22 mouse cellular contexts compared by ENCODE assay signal in the genomic region with DNA sequence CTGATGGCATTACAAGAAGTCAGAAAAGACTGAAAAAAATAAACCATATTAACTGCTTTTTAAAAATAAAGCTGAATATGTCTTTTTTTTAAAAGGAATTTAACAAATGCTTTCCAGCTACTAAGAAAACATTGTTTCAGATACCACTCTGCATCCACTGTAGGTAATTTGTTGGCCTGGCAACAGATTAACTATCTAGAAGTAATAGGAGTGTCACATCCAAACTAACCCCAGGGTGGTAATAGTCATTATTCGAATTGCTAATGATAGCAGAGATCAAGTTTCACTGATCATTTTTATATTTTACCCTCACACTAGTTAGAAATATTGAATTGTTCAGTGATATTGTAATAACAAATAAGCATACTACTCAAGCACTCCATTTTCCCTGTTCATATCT.
A peak's percentile ranks its signal among the peaks of the same experiment; 100 is the strongest.
DNase-seq lines count a peak whose midpoint lies in the region; ATAC-seq and TF ChIP-seq lines count a peak whose summit lies in the region.
"Had no signal": no experiment of that assay in that cellular context is flagged by ENCODE, and none has a peak within 500 bp of the region (broad histone marks: within the 10 kb centered on the region; RNA-seq: fewer than 3 reads in every experiment).

No protein-coding gene starts in this region.

- H3K9me3 ChIP-seq in hindbrain, embryonic 13.5 days = no peaks in the 10 kb centered on the region
- no peaks in the 10 kb centered on the region for H3K9me3 ChIP-seq in hindbrain, postnatal 0 days (ENCODE audit: low read length)
- H3K9me3 ChIP-seq in hindbrain, embryonic 14.5 days (ENCODE audit: control insufficient read depth, low read length) = no peaks in the 10 kb centered on the region
- no peaks in the 10 kb centered on the region for H3K9me3 ChIP-seq in hindbrain, embryonic 11.5 days (ENCODE audit: control insufficient read depth, low read length)
- no peaks in the 10 kb centered on the region for H3K9me3 ChIP-seq in midbrain, postnatal 0 days (ENCODE audit: low read length)
- H3K9me3 ChIP-seq in midbrain, embryonic 15.5 days = no peaks in the 10 kb centered on the region
- H3K9me3 ChIP-seq in neural tube, embryonic 14.5 days (ENCODE audit: control insufficient read depth, low read length) = no peaks in the 10 kb centered on the region
- no peaks in the 10 kb centered on the region for H3K9me3 ChIP-seq in neural tube, embryonic 15.5 days (replicated peaks)

- H3K9ac ChIP-seq in hindbrain, embryonic 13.5 days = no peak overlapping the region
- H3K9ac ChIP-seq in hindbrain, postnatal 0 days (replicated peaks; ENCODE audit: low read length) = no peak overlapping the region
- H3K9ac ChIP-seq in hindbrain, embryonic 14.5 days = no peak overlapping the region
- H3K9ac ChIP-seq in hindbrain, embryonic 11.5 days (ENCODE audit: low read depth, low read length) = no peak overlapping the region
- no peak overlapping the region for H3K9ac ChIP-seq in midbrain, postnatal 0 days (replicated peaks; ENCODE audit: low read length, poor library complexity, severe bottlenecking)
- no peak overlapping the region for H3K9ac ChIP-seq in midbrain, embryonic 15.5 days
- no peak overlapping the region for H3K9ac ChIP-seq in neural tube, embryonic 14.5 days (replicated peaks; ENCODE audit: low read depth, low read length)
- H3K9ac ChIP-seq in neural tube, embryonic 15.5 days (replicated peaks) = no peak overlapping the region

- H3K4me1 ChIP-seq in hindbrain, embryonic 13.5 days (replicated peaks) = 0 out of 2 replicates have a peak, but pooled peaks cover 3% of the 10 kb centered on the region
- H3K4me1 ChIP-seq in hindbrain, postnatal 0 days (ENCODE audit: insufficient read depth, low read length) = no peaks in the 10 kb centered on the region
- 0 out of 2 replicates have a peak, but pooled peaks cover 4% of the 10 kb centered on the region for H3K4me1 ChIP-seq in hindbrain, embryonic 14.5 days (replicated peaks; ENCODE audit: control insufficient read depth, insufficient read depth, low read length)
- H3K4me1 ChIP-seq in hindbrain, embryonic 11.5 days (replicated peaks; ENCODE audit: control insufficient read depth, insufficient read depth, low read length) = no peaks in the 10 kb centered on the region
- H3K4me1 ChIP-seq in midbrain, postnatal 0 days (ENCODE audit: insufficient read depth, low read length) = no peaks in the 10 kb centered on the region
- H3K4me1 ChIP-seq in midbrain, embryonic 15.5 days = 0 out of 2 replicates have a peak, but pooled peaks cover 7% of the 10 kb centered on the region
- H3K4me1 ChIP-seq in neural tube, embryonic 14.5 days (ENCODE audit: control insufficient read depth, insufficient read depth, low read length) = no peaks in the 10 kb centered on the region
- H3K4me1 ChIP-seq in neural tube, embryonic 15.5 days = peaks cover 6% of the 10 kb centered on the region; the same call in 1 of the 2 replicates

- ATAC-seq in hindbrain, embryonic 13.5 days (ENCODE audit: low FRiP score) = peak; percentile 75; the same call in 1 of the 2 replicates
- ATAC-seq in hindbrain, postnatal 0 days = no peak
- ATAC-seq in hindbrain, embryonic 14.5 days (ENCODE audit: low FRiP score) = peak; percentile 69; the same call in 1 of the 2 replicates
- no peak for ATAC-seq in hindbrain, embryonic 11.5 days (ENCODE audit: low FRiP score)
- no peak for ATAC-seq in midbrain, postnatal 0 days (ENCODE audit: low FRiP score)
- no peak for ATAC-seq in midbrain, embryonic 15.5 days (replicated peaks)
- ATAC-seq in neural tube, embryonic 14.5 days (ENCODE audit: low read depth) = 0 out of 2 replicates have a peak, but pooled peaks have one; percentile 11
- no peak for ATAC-seq in neural tube, embryonic 15.5 days (ENCODE audit: low FRiP score)
- ATAC-seq: activated CD4-positive, CD25-positive, alpha-beta regulatory T cell, adult 4 months; CD4-positive, CD25-positive, alpha-beta regulatory T cell, adult 4 months; Patski had no signal

- no peak overlapping the region for H3K27ac ChIP-seq in hindbrain, embryonic 13.5 days
- no peak overlapping the region for H3K27ac ChIP-seq in hindbrain, postnatal 0 days
- H3K27ac ChIP-seq in hindbrain, embryonic 14.5 days = no peak overlapping the region
- H3K27ac ChIP-seq in hindbrain, embryonic 11.5 days (ENCODE audit: low read depth, low read length) = no peak overlapping the region
- no peak overlapping the region for H3K27ac ChIP-seq in midbrain, postnatal 0 days (ENCODE audit: low read depth, low read length)
- H3K27ac ChIP-seq in midbrain, embryonic 15.5 days = no peak overlapping the region
- no peak overlapping the region for H3K27ac ChIP-seq in neural tube, embryonic 14.5 days (ENCODE audit: low read depth, low read length)
- no peak overlapping the region for H3K27ac ChIP-seq in neural tube, embryonic 15.5 days (replicated peaks)

- H3K4me3 ChIP-seq in hindbrain, embryonic 13.5 days = no peak overlapping the region
- no peak overlapping the region for H3K4me3 ChIP-seq in hindbrain, postnatal 0 days (ENCODE audit: low read length)
- H3K4me3 ChIP-seq in hindbrain, embryonic 14.5 days (replicated peaks; ENCODE audit: low read length) = no peak overlapping the region
- H3K4me3 ChIP-seq in hindbrain, embryonic 11.5 days (ENCODE audit: low read depth, low read length) = no peak overlapping the region
- H3K4me3 ChIP-seq in midbrain, postnatal 0 days (ENCODE audit: low read depth, low read length) = no peak overlapping the region
- H3K4me3 ChIP-seq in midbrain, embryonic 15.5 days = no peak overlapping the region
- no peak overlapping the region for H3K4me3 ChIP-seq in neural tube, embryonic 14.5 days (ENCODE audit: low read depth, low read length)
- H3K4me3 ChIP-seq in neural tube, embryonic 15.5 days (replicated peaks) = no peak overlapping the region

- no peak for DNase-seq in hindbrain, postnatal 0 days (ENCODE audit: low spot score)
- DNase-seq in hindbrain, embryonic 14.5 days (ENCODE audit: low spot score) = no peak
- DNase-seq in hindbrain, embryonic 11.5 days (ENCODE audit: low spot score) = no peak
- peak; percentile 34 for DNase-seq in midbrain, postnatal 0 days (ENCODE audit: low spot score)
- DNase-seq: adrenal gland, adult 2 months; adrenal gland, adult 8-10 months; adrenal gland, postnatal 10 days; adrenal gland, postnatal 14 days; adrenal gland, postnatal 25 days; adrenal gland, postnatal 36 days; B cell, adult 2 months; cerebellum, adult 11 months; cerebellum, adult 11-12 months had no signal

- H3K27me3 ChIP-seq in hindbrain, embryonic 13.5 days = no peaks in the 10 kb centered on the region
- H3K27me3 ChIP-seq in hindbrain, postnatal 0 days (ENCODE audit: insufficient read depth, low read length) = no peaks in the 10 kb centered on the region
- H3K27me3 ChIP-seq in hindbrain, embryonic 14.5 days (ENCODE audit: control insufficient read depth, insufficient read depth, low read length) = no peaks in the 10 kb centered on the region
- no peaks in the 10 kb centered on the region for H3K27me3 ChIP-seq in hindbrain, embryonic 11.5 days (ENCODE audit: control insufficient read depth, insufficient read depth, low read length)
- H3K27me3 ChIP-seq in midbrain, postnatal 0 days (ENCODE audit: insufficient read depth, low read length) = no peaks in the 10 kb centered on the region
- H3K27me3 ChIP-seq in midbrain, embryonic 15.5 days (replicated peaks) = no peaks in the 10 kb centered on the region
- H3K27me3 ChIP-seq in neural tube, embryonic 14.5 days (ENCODE audit: control insufficient read depth, insufficient read depth, low read length) = no peaks in the 10 kb centered on the region
- no peaks in the 10 kb centered on the region for H3K27me3 ChIP-seq in neural tube, embryonic 15.5 days (replicated peaks)
- H3K27me3 ChIP-seq: CH12.LX, Patski had no signal

- no peak for TF ChIP-seq CTCF in hindbrain, postnatal 0 days (IDR thresholded peaks at IDR 0.05; ENCODE audit: low read depth)
- no peak for TF ChIP-seq CTCF in midbrain, postnatal 0 days (IDR thresholded peaks at IDR 0.05)

- WGBS in hindbrain, embryonic 13.5 days = 55% methylated on average over 1 of the region's 1 CpGs
- 42% methylated on average over 1 of the region's 1 CpGs for WGBS in hindbrain, postnatal 0 days
- 48% methylated on average over 1 of the region's 1 CpGs for WGBS in hindbrain, embryonic 14.5 days
- 67% methylated on average over 1 of the region's 1 CpGs for WGBS in hindbrain, embryonic 11.5 days
- 54% methylated on average over 1 of the region's 1 CpGs for WGBS in midbrain, postnatal 0 days
- WGBS in midbrain, embryonic 15.5 days = 72% methylated on average over 1 of the region's 1 CpGs
- 63% methylated on average over 1 of the region's 1 CpGs for WGBS in neural tube, embryonic 14.5 days
- 50% methylated on average over 1 of the region's 1 CpGs for WGBS in neural tube, embryonic 15.5 days

- H3K36me3 ChIP-seq in hindbrain, embryonic 13.5 days = no peaks in the 10 kb centered on the region
- H3K36me3 ChIP-seq in hindbrain, postnatal 0 days (ENCODE audit: insufficient read depth, low read length) = no peaks in the 10 kb centered on the region
- H3K36me3 ChIP-seq in hindbrain, embryonic 14.5 days (replicated peaks; ENCODE audit: control insufficient read depth, insufficient read depth) = no peaks in the 10 kb centered on the region
- no peaks in the 10 kb centered on the region for H3K36me3 ChIP-seq in hindbrain, embryonic 11.5 days (ENCODE audit: control insufficient read depth, insufficient read depth, low read length)
- no peaks in the 10 kb centered on the region for H3K36me3 ChIP-seq in midbrain, postnatal 0 days (ENCODE audit: insufficient read depth, low read length)
- H3K36me3 ChIP-seq in midbrain, embryonic 15.5 days (replicated peaks) = no peaks in the 10 kb centered on the region
- no peaks in the 10 kb centered on the region for H3K36me3 ChIP-seq in neural tube, embryonic 14.5 days (ENCODE audit: control insufficient read depth, insufficient read depth, low read length)
- H3K36me3 ChIP-seq in neural tube, embryonic 15.5 days = no peaks in the 10 kb centered on the region
- H3K36me3 ChIP-seq: G1E had no signal

- H3K4me2 ChIP-seq in hindbrain, embryonic 13.5 days = no peak overlapping the region
- H3K4me2 ChIP-seq in hindbrain, postnatal 0 days (ENCODE audit: low read depth, low read length) = no peak overlapping the region
- H3K4me2 ChIP-seq in hindbrain, embryonic 14.5 days (replicated peaks) = no peak overlapping the region
- H3K4me2 ChIP-seq in hindbrain, embryonic 11.5 days (replicated peaks; ENCODE audit: low read depth, low read length) = no peak overlapping the region
- H3K4me2 ChIP-seq in midbrain, postnatal 0 days (ENCODE audit: low read depth, low read length, poor library complexity, severe bottlenecking) = no peak overlapping the region
- H3K4me2 ChIP-seq in midbrain, embryonic 15.5 days = no peak overlapping the region
- no peak overlapping the region for H3K4me2 ChIP-seq in neural tube, embryonic 14.5 days (ENCODE audit: low read depth, low read length)
- no peak overlapping the region for H3K4me2 ChIP-seq in neural tube, embryonic 15.5 days

Comparison
In these comparisons a context has a peak if more than half of its experiments do, and no peak if none do; other contexts are left out.
1. ATAC-seq: peak in hindbrain, embryonic 13.5 days (single experiment), hindbrain, embryonic 14.5 days (single experiment) and neural tube, embryonic 14.5 days (single experiment); none in hindbrain, postnatal 0 days (single experiment), hindbrain, embryonic 11.5 days (single experiment), midbrain, postnatal 0 days (single experiment), midbrain, embryonic 15.5 days (single experiment) and neural tube, embryonic 15.5 days (single experiment).